Mouse (Mus musculus) bone marrow, adult 2 months (tissue): Measurements from ENCODE around the gene Chpf. TPM values are rescaled to one million over a fixed set of nuclear protein-coding genes. Genes with fewer than 3 reads are reported as not detected.

Experiments
- H3K27ac ChIP-seq: fragments of 200-500 bp; 2 replicates; pipeline ENCODE4 v1.5.1; 2012; ENCODE audit warnings: low read depth, mild to moderate bottlenecking, control low read depth, inconsistent platforms, low read length; ENCODE audit not compliant: control insufficient read depth, poor library complexity, insufficient read depth
- H3K4me1 ChIP-seq: fragments of 200-500 bp; 2 replicates; pipeline ENCODE4 v1.6.1; 2011; ENCODE audit warnings: low read length; ENCODE audit not compliant: control insufficient read depth, insufficient read depth
- H3K4me3 ChIP-seq: fragments of 200-500 bp; replicated peaks from 2 replicates; pipeline ENCODE3; 2011; ENCODE audit warnings: mild to moderate bottlenecking, low read depth, low read length, control low read depth; ENCODE audit not compliant: control insufficient read depth
- CTCF ChIP-seq: fragments of 200-500 bp; IDR thresholded peaks from 2 replicates; pipeline ENCODE4 v1.5.1; 2011; ENCODE audit warnings: low read length, control low read depth; ENCODE audit not compliant: control insufficient read depth, insufficient read depth
- POLR2A ChIP-seq: fragments of 200-500 bp; IDR thresholded peaks from 2 replicates; pipeline ENCODE4 v1.6.1; 2011; ENCODE audit warnings: low read depth, mild to moderate bottlenecking, control low read depth, low read length, borderline replicate concordance; ENCODE audit not compliant: control insufficient read depth
- WGBS: fragments of 180-500 bp; shearing (Covaris S2); methylation state at CpG from one replicate; pipeline ENCODE4 v1.1.7; 2018; 5-methylcytosine and 5-hydroxymethylcytosine counted together
- polyA plus RNA-seq: library from polyadenylated mRNA; stranded (reverse); fragments of >200 nt; gene quantifications from 2 replicates; pipeline ENCODE4 v1.2.4, GENCODE M21; 2011; ENCODE audit warnings: low replicate concordance; ENCODE audit not compliant: missing spikeins, insufficient read depth, insufficient read length

The Chpf gene
- polyA plus RNA-seq, 1 experiment, result 4.7 TPM

- Histone ChIP-seq H3K4me3 (no peak overlapping the region), H3K4me1 (no peaks in the 10 kb centered on the region), H3K27ac (no peak overlapping the region)
- no peak for TF ChIP-seq CTCF
- no peak for TF ChIP-seq POLR2A
- 76% methylated on average over 4 of the region's 4 CpGs for WGBS
Measured at GRCm38 (mm10) chr1:75511437-75512210, 32.5 kb upstream of the Chpf start.

GRCm38 (mm10) chr1:75510154-75510553 lies 31.0 kb upstream of the Chpf start:
- no peaks in the 10 kb centered on the region for H3K4me1 ChIP-seq
- no peak for TF ChIP-seq CTCF
- TF ChIP-seq POLR2A, result no peak
- H3K4me3 ChIP-seq, result no peak overlapping the region
- H3K27ac ChIP-seq, result no peak overlapping the region
- 50% methylated on average over 5 of the region's 5 CpGs for WGBS

GRCm38 (mm10) chr1:75509586-75509985 lies 30.5 kb upstream of the Chpf start:
- H3K4me3 ChIP-seq, result no peak overlapping the region
- H3K27ac ChIP-seq, result no peak overlapping the region; the same call in 1 of the 2 replicates
- no peak for TF ChIP-seq CTCF
- TF ChIP-seq POLR2A, result no peak
- WGBS, result 79% methylated on average over 20 of the region's 20 CpGs
- no peaks in the 10 kb centered on the region for H3K4me1 ChIP-seq

- no peak within 1 kb of the TSS for H3K4me3 ChIP-seq
- no peak within 1 kb of the TSS; the same call in 1 of the 2 replicates for H3K27ac ChIP-seq
- TF ChIP-seq CTCF, result no peak
- no peak for TF ChIP-seq POLR2A
- 74% methylated on average over 10 of the region's 10 CpGs for WGBS
- no peaks in the 10 kb centered on the region for H3K4me1 ChIP-seq
Measured at GRCm38 (mm10) chr1:75507006-75507405, 27.9 kb upstream of the Chpf start, which contains the start of gene Inha. TSS of gene Inha (plus strand) at chr1:75507077.

GRCm38 (mm10) chr1:75505956-75506831 lies 27.1 kb upstream of the Chpf start, which contains the start of gene Obsl1:
TSS of gene Obsl1 (minus strand) at chr1:75506452.
- WGBS, result 3% methylated on average over 65 of the region's 65 CpGs
- TF ChIP-seq POLR2A (no peak), CTCF (no peak)
- Histone ChIP-seq H3K4me3 (no peak within 1 kb of the TSS), H3K4me1 (no peaks in the 10 kb centered on the region), H3K27ac (no peak within 1 kb of the TSS; the same call in 1 of the 2 replicates)

- no peak overlapping the region; the same call in 1 of the 2 replicates for H3K27ac ChIP-seq
- WGBS, result 1% methylated on average over 84 of the region's 84 CpGs
Measured at GRCm38 (mm10) chr1:75505159-75505955, 26.2 kb upstream of the Chpf start.

GRCm38 (mm10) chr1:75504256-75505045 lies 25.3 kb upstream of the Chpf start:
- Histone ChIP-seq H3K4me3 (no peak overlapping the region), H3K27ac (no peak overlapping the region), H3K4me1 (no peaks in the 10 kb centered on the region)
- WGBS, result 75% methylated on average over 9 of the region's 9 CpGs
- no peak for TF ChIP-seq POLR2A
- no peak for TF ChIP-seq CTCF

More at GRCm38 (mm10) chr1:75505159-75505955, 26.2 kb upstream of the Chpf start:
- Histone ChIP-seq H3K4me3 (no peak overlapping the region), H3K4me1 (no peaks in the 10 kb centered on the region)
- no peak for TF ChIP-seq CTCF
- TF ChIP-seq POLR2A, result no peak

GRCm38 (mm10) chr1:75503651-75503980 lies 24.5 kb upstream of the Chpf start:
- TF ChIP-seq CTCF, result no peak
- TF ChIP-seq POLR2A, result no peak
- 86% methylated on average over 23 of the region's 23 CpGs for WGBS
- H3K4me3 ChIP-seq, result no peak overlapping the region
- H3K4me1 ChIP-seq, result no peaks in the 10 kb centered on the region
- H3K27ac ChIP-seq, result no peak overlapping the region
